Mouse (Mus musculus) heart, embryonic 13.5 days (tissue): ENCODE results near the gene Prkag2. TPM values are rescaled to one million over a fixed set of nuclear protein-coding genes. Genes with fewer than 3 reads are reported as not detected.

ENCODE experiments used
- ATAC-seq: fragments of 200-750 bp; cut with Nextera tagmentation; 2 replicates; pipeline ENCODE4 v1.8.0; 2017; ENCODE audit warnings: moderate TSS enrichment; ENCODE audit not compliant: insufficient number of reproducible peaks, low FRiP score, low TSS enrichment; ENCODE audit errors: extremely low read depth
- H3K27ac ChIP-seq: fragments of 300-500 bp; sonication (generic); replicated peaks from 2 replicates; pipeline ENCODE4 v1.5.1; 2015; ENCODE audit warnings: moderate library complexity, mild to moderate bottlenecking, inconsistent platforms
- H3K27me3 ChIP-seq: fragments of 300-500 bp; sonication (generic); replicated peaks from 2 replicates; pipeline ENCODE4 v1.6.1; 2015; ENCODE audit warnings: mild to moderate bottlenecking, inconsistent platforms
- H3K36me3 ChIP-seq: fragments of 300-500 bp; sonication (generic); 2 replicates; pipeline ENCODE4 v1.6.1; 2015; ENCODE audit warnings: mild to moderate bottlenecking, inconsistent platforms
- H3K4me1 ChIP-seq: fragments of 300-500 bp; sonication (generic); 2 replicates; pipeline ENCODE4 v1.6.1; 2015; ENCODE audit warnings: inconsistent platforms
- H3K4me2 ChIP-seq: fragments of 300-500 bp; sonication (generic); 2 replicates; pipeline ENCODE4 v1.6.1; 2015; ENCODE audit warnings: inconsistent platforms, mild to moderate bottlenecking, moderate library complexity
- H3K4me3 ChIP-seq: fragments of 300-500 bp; sonication (generic); 2 replicates; pipeline ENCODE4 v1.5.1; 2015; ENCODE audit warnings: moderate library complexity, mild to moderate bottlenecking, inconsistent platforms
- H3K9ac ChIP-seq: fragments of 300-500 bp; sonication (generic); 2 replicates; pipeline ENCODE4 v1.6.1; 2015; ENCODE audit warnings: inconsistent platforms, mild to moderate bottlenecking, moderate library complexity
- H3K9me3 ChIP-seq: fragments of 300-500 bp; sonication (generic); 2 replicates; pipeline ENCODE4 v1.6.1; 2016; ENCODE audit warnings: inconsistent platforms
- WGBS: fragments of 180-500 bp; shearing (Covaris S2); methylation state at CpG from one replicate; pipeline ENCODE4 v1.1.7; 2015; ENCODE audit warnings: mixed read lengths; 5-methylcytosine and 5-hydroxymethylcytosine counted together
- polyA plus RNA-seq: library from polyadenylated mRNA; unstranded; fragments of >200 nt; fragmentation: Nextera tagmentation; extraction: Ambion mirVana; gene quantifications from 2 replicates; pipeline ENCODE4 v1.2.1, GENCODE M21; 2015

The Prkag2 gene
- polyA plus RNA-seq, 1 experiment from 2014 or later = 83.7 TPM

- Histone ChIP-seq H3K4me3 (no peak overlapping the region), H3K27ac (peak overlapping the region; percentile 95), H3K27me3 (no peaks in the 10 kb centered on the region; the same call in 1 of the 2 replicates), H3K36me3 (no peaks in the 10 kb centered on the region), H3K9me3 (no peaks in the 10 kb centered on the region), H3K4me1 (peaks cover 99% of the 10 kb centered on the region), H3K9ac (peak overlapping the region; percentile 53), H3K4me2 (no peak overlapping the region)
- 31% methylated on average over 10 of the region's 10 CpGs for WGBS
- ATAC-seq = no peak
These were observed 120.5 kb downstream of the Prkag2 start for GRCm38 (mm10) chr5:24979968-24980345.

- H3K4me3 ChIP-seq = no peak overlapping the region
- peak; percentile 28; the same call in 1 of the 2 replicates for ATAC-seq
- H3K36me3 ChIP-seq = no peaks in the 10 kb centered on the region
- H3K9me3 ChIP-seq = no peaks in the 10 kb centered on the region
- no peak overlapping the region; the same call in 1 of the 2 replicates for H3K4me2 ChIP-seq
- peak overlapping the region; percentile 95 for H3K27ac ChIP-seq
- H3K27me3 ChIP-seq = no peaks in the 10 kb centered on the region; the same call in 1 of the 2 replicates
- peaks cover 98% of the 10 kb centered on the region for H3K4me1 ChIP-seq
- peak overlapping the region; percentile 53 for H3K9ac ChIP-seq
- WGBS = 29% methylated on average over 4 of the region's 4 CpGs
These were observed 121.0 kb downstream of the Prkag2 start for GRCm38 (mm10) chr5:24979312-24979967.

- 53% methylated on average over 3 of the region's 3 CpGs for WGBS
- no peaks in the 10 kb centered on the region for H3K9me3 ChIP-seq
- H3K4me1 ChIP-seq = peaks cover 88% of the 10 kb centered on the region
- H3K9ac ChIP-seq = no peak overlapping the region
- no peaks in the 10 kb centered on the region for H3K36me3 ChIP-seq
- no peak for ATAC-seq
- H3K4me3 ChIP-seq = no peak overlapping the region
- peak overlapping the region; percentile 51; the same call in 1 of the 2 replicates for H3K27ac ChIP-seq
- no peak overlapping the region for H3K4me2 ChIP-seq
- H3K27me3 ChIP-seq = no peaks in the 10 kb centered on the region; the same call in 1 of the 2 replicates
These were observed 123.5 kb downstream of the Prkag2 start for GRCm38 (mm10) chr5:24976907-24977306.

- Histone ChIP-seq H3K4me3 (no peak overlapping the region), H3K36me3 (no peaks in the 10 kb centered on the region), H3K4me1 (peaks cover 82% of the 10 kb centered on the region), H3K27me3 (no peaks in the 10 kb centered on the region; the same call in 1 of the 2 replicates), H3K9me3 (no peaks in the 10 kb centered on the region), H3K4me2 (0 out of 2 replicates have a peak overlapping the region, but pooled peaks have one; percentile 4), H3K27ac (peak overlapping the region; percentile 30; the same call in 1 of the 2 replicates), H3K9ac (no peak overlapping the region; the same call in 1 of the 2 replicates)
- 60% methylated on average over 12 of the region's 12 CpGs for WGBS
- no peak for ATAC-seq
These were observed 124.2 kb downstream of the Prkag2 start for GRCm38 (mm10) chr5:24976236-24976635.

GRCm38 (mm10) chr5:24975100-24975499 is 125.3 kb downstream of the Prkag2 start:
- no peak overlapping the region for H3K4me2 ChIP-seq
- WGBS = 45% methylated on average over 7 of the region's 7 CpGs
- H3K4me1 ChIP-seq = peaks cover 70% of the 10 kb centered on the region

GRCm38 (mm10) chr5:24973672-24974225 is 126.7 kb downstream of the Prkag2 start:
- ATAC-seq = no peak
- Histone ChIP-seq H3K4me2 (no peak overlapping the region), H3K4me1 (peaks cover 70% of the 10 kb centered on the region), H3K36me3 (no peaks in the 10 kb centered on the region), H3K9me3 (no peaks in the 10 kb centered on the region), H3K4me3 (no peak overlapping the region), H3K9ac (peak overlapping the region; percentile 52), H3K27me3 (peaks cover 9% of the 10 kb centered on the region), H3K27ac (0 out of 2 replicates have a peak overlapping the region, but pooled peaks have one; percentile 24)
- WGBS = 81% methylated on average over 9 of the region's 9 CpGs

More at GRCm38 (mm10) chr5:24975100-24975499, 125.3 kb downstream of the Prkag2 start:
- Histone ChIP-seq H3K36me3 (no peaks in the 10 kb centered on the region), H3K9me3 (no peaks in the 10 kb centered on the region), H3K27me3 (peaks cover 4% of the 10 kb centered on the region), H3K4me3 (no peak overlapping the region), H3K27ac (no peak overlapping the region), H3K9ac (0 out of 2 replicates have a peak overlapping the region, but pooled peaks have one; percentile 13)
- no peak for ATAC-seq

- peaks cover 11% of the 10 kb centered on the region for H3K27me3 ChIP-seq
- H3K4me3 ChIP-seq = no peak overlapping the region
- H3K36me3 ChIP-seq = no peaks in the 10 kb centered on the region
- H3K9ac ChIP-seq = peak overlapping the region; percentile 52
- ATAC-seq = no peak
- H3K4me2 ChIP-seq = no peak overlapping the region
- 0 out of 2 replicates have a peak overlapping the region, but pooled peaks have one; percentile 24 for H3K27ac ChIP-seq
- no peaks in the 10 kb centered on the region for H3K9me3 ChIP-seq
- peaks cover 70% of the 10 kb centered on the region for H3K4me1 ChIP-seq
- WGBS = 52% methylated on average over 12 of the region's 13 CpGs
These were observed 127.2 kb downstream of the Prkag2 start for GRCm38 (mm10) chr5:24973228-24973627.

GRCm38 (mm10) chr5:24970552-24971275 is 129.7 kb downstream of the Prkag2 start:
- no peak overlapping the region for H3K9ac ChIP-seq
- no peak for ATAC-seq
- peaks cover 52% of the 10 kb centered on the region for H3K4me1 ChIP-seq
- 83% methylated on average over 8 of the region's 8 CpGs for WGBS
- H3K4me2 ChIP-seq = no peak overlapping the region
- H3K9me3 ChIP-seq = no peaks in the 10 kb centered on the region
- no peak overlapping the region for H3K27ac ChIP-seq
- H3K27me3 ChIP-seq = peaks cover 35% of the 10 kb centered on the region
- no peak overlapping the region for H3K4me3 ChIP-seq
- no peaks in the 10 kb centered on the region for H3K36me3 ChIP-seq

- H3K4me1 ChIP-seq = peaks cover 45% of the 10 kb centered on the region
- no peak overlapping the region for H3K9ac ChIP-seq
- no peaks in the 10 kb centered on the region for H3K36me3 ChIP-seq
- no peak overlapping the region for H3K27ac ChIP-seq
- peaks cover 42% of the 10 kb centered on the region for H3K27me3 ChIP-seq
- ATAC-seq = no peak
- 55% methylated on average over 11 of the region's 11 CpGs for WGBS
- no peak overlapping the region for H3K4me3 ChIP-seq
- H3K4me2 ChIP-seq = no peak overlapping the region
- no peaks in the 10 kb centered on the region for H3K9me3 ChIP-seq
These were observed 131.1 kb downstream of the Prkag2 start for GRCm38 (mm10) chr5:24969241-24969880.

GRCm38 (mm10) chr5:24968792-24969191 is 131.7 kb downstream of the Prkag2 start:
- Histone ChIP-seq H3K9me3 (no peaks in the 10 kb centered on the region), H3K9ac (no peak overlapping the region), H3K4me3 (no peak overlapping the region), H3K27me3 (peaks cover 44% of the 10 kb centered on the region), H3K4me2 (peak overlapping the region; percentile 29; the same call in 1 of the 2 replicates), H3K27ac (no peak overlapping the region), H3K36me3 (no peaks in the 10 kb centered on the region), H3K4me1 (peaks cover 45% of the 10 kb centered on the region)
- WGBS = 5% methylated on average over 8 of the region's 8 CpGs
- no peak for ATAC-seq
